Mouse (Mus musculus) layer of hippocampus, adult 9-11 months (tissue): ENCODE measurements around the gene Tnfrsf8.
"Not testable (repeated sequence)": the region's sequence is repeated elsewhere in the genome, so short reads cannot be mapped to it uniquely, and the experiment has no call there.

ENCODE experiments used
- DNase-seq: peaks from one replicate; pipeline ENCODE4 v3.0.0; 2022

The Tnfrsf8 gene

DNA sequence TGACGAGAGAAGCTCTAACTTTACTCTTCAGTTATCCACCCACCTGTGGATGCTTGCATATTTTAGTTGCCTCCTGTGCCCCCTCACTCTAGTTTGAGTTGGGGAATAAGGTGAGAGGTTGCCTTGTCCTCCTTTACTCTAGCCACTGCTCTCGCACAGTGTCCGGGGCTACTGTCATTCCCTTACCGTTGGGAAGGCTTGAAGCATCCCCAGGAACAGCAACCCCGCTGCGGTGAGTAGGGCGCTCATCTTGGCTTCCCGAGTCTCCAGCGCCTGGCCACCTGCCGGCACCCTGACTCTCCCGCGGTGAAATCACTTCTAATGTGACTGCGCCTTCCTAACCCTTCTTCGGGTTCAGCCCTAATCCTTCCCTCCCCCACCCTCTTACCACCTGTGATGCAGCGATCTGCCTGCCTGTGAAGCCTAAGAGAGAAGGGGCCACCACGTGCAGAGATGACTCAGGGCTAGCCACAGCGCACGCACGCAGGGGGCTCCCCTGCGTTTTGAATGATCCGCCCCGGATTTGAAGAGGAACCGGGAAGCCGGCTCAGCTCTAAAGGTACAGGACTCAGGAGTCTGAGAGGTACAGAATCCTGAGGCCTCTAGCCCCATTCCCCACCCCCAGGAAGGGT, at the start of gene Tnfrsf8:
TSS of gene Tnfrsf8 (minus strand) at position 329 of the 632 bp plus-strand sequence.
- no peak for DNase-seq

DNA sequence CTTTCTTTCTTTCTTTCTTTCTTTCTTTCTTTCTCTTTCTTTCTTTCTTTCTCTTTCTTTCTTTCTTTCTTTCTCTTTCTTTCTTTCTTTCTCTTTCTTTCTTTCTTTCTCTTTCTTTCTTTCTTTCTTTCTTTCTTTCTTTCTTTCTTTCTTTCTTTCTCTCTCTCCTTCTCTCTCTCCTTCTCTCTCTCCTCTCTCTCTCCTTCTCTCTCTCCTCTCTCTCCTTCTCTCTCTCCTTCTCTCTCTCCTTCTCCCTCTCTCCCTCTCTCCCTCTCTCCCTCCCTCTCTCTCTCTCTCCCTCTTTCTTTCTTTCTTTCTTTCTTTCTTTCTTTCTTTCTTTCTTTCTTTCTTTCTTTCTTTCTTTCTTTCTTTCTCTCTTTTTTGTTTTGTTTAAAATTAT, 46.7 kb upstream of the Tnfrsf8 start:
- not testable (repeated sequence) for DNase-seq

DNA sequence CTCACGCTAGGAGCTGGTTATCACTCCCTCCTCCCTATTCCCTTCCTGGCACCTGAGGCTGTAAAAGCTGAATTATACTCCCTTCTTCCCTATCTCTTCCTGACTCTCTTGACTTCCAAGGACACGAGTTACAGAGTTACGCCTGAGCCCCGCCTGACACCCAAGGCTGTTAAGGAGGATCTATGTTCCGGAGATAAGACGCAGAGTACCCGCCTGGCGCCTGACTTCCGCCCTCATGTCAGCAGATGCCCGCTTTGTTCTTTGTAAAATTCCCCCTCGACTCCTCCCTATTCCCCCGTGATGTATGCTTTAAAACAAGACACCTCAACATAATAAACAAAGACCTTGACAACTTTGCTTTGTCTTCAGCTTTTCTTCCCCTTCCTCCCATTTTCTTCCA, 46.1 kb upstream of the Tnfrsf8 start:
- no peak for DNase-seq

DNA sequence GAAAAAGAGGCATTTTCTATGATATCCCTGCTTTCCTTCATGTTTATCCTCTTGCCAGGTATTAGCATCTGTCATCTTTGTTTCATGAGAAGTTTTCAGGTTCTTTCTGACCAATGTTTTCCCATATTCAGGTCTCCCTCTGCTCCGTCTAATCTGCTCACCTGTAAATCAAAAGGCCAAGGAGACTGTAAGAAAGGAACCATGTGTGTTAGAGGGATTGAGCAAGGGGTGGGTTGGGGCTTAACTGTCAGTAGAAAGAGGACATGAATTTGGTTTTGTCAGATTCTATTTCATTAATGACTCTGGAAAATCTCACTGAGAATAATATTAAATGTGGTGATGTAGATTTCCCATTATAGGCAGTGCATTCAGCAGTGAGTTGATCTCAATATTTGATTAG, 45.6 kb upstream of the Tnfrsf8 start:
- DNase-seq = no peak

DNA sequence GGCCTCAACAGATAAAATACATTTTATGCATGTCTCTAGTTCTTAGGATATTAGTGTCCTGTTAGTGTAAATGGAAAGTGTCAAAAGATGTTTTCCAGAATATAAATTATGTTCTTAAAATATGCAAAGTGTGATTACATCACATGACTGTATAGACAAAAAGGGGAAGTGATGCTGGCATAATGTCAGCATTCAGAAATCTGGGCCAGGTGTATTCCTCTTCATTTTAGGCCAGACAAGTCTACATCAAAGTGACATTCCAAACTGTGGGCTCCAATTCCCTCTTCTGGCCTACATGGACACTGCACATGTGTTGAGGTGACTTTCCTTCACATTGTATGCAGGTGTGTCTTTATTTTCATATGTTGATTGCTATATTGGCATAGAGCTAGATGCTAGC, 41.3 kb upstream of the Tnfrsf8 start:
- no peak for DNase-seq

DNA sequence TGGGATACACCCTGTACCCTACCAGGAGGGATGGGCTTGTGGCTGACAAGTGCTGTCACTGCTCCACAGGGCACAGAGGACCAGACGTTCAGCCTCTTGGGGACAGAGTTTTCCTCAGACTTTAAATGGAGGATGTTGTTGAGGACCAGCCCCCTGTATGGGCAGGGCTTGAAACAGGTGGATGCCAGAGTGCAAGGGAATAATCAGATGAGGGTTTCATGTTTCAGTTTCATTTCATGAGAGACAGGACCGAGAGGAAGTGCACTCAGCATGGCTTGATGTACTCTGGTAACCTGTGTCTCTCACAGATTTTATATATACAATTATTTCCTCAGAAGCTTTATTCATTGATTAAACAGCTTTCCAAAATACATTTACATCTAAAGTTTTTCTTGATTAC, 38.9 kb upstream of the Tnfrsf8 start:
- DNase-seq = no peak

DNA sequence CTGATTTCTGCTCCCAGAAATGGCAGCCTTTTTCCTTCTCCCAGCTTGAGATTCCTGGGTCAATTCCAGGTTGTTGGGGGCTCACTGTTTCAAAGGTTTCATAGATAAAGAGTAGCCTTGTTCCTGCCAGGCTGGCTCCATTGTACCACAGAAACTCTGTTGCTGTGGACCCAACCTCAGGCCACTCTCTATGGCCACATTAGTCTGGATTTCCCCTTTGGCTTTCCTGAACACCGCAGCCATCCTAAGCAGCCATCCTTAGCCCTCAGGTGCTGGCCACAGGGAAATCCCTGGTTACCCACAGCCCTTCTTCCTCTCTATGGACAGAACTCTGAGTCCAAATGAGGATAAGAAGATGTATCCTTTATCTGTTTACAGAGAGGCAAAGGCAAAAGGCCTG, 30.0 kb upstream of the Tnfrsf8 start:
- DNase-seq = no peak

DNA sequence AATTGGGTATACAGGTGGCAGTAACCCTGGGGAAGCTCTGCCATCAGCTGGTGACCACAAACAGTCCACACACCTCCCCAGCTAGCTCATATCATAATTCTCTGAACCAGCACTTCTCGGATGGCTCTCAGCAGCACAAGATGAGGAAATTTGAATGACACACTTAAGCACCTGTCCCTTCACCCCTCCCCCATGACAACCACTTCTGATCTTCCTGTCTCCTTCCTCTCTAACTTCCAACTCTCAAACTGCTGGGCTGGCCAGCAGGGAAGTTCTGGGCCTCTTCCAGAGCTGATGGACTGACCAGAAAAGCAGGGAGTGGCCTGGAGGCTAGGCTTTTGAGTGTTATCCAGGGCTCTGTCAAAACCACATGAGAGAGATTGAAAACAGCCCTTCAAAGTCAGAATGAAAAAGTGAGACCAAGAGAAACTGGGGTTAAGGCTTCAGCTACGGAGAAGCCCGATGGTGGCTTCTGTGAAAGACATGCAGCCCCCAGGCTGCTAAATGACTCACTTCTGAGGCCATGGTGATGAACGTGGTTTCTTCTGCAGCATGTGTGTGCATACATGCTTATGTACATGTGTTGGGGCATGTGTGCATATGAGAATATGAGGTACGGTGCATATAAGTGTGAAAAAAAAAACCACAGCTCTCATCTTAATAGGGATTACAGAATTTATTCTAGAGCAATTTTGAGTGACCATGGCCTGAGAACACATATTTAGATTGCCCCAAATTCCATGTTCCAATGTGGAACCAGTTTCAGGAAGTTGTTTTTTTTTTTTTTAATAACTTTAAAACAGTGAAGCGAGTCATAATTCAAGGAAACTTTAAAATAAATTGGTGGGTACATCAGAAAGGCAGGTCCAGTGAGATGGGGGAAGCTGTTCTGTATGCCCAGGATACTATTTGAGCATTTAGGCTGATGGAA, 27.2 kb upstream of the Tnfrsf8 start:
- no peak for DNase-seq

DNA sequence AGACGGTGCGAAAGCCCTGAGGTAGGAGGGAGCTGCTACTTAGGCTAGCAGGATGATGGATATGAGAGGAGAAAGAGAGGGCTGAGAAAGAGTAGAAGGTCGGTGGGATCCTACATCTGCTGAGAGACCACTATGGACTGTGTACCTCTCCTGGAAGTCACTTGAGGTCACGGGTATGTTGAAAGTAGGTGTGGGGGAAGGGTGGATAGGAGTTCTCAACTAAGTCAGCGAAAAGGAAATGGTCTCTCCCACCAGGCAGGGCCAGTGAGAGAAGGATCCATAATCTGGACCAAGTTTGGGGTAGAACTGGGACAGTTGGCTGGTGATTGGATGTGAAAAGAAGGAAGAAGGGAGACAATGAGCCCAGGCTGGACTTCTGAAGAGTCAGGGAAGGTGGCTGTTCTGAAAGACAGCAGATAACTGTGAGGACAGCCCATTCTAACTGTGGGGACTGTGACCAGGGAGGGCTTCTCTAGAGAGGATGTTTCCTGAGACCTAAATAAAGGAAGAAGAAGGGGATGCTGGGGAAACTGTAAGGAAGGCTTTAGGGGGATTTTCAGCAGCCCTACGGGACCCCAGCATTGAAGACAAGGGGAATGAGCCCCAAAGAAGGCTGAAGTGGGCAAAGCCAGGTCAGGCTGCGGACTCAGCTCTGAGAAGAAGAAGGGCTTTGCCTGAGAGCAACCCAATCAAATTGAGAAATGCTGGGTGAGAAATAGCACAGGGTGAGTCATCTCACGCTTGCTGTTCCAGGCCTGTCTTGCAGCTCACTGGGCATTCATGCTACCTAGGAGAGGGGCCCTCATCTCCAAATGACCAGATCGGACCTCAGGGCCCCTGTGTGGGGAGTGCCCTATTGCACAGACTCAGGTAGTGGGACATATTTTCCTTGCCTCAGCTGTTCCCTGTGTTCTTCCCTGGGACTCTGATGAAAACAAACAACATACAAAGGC, 23.2 kb upstream of the Tnfrsf8 start:
- DNase-seq = no peak

DNA sequence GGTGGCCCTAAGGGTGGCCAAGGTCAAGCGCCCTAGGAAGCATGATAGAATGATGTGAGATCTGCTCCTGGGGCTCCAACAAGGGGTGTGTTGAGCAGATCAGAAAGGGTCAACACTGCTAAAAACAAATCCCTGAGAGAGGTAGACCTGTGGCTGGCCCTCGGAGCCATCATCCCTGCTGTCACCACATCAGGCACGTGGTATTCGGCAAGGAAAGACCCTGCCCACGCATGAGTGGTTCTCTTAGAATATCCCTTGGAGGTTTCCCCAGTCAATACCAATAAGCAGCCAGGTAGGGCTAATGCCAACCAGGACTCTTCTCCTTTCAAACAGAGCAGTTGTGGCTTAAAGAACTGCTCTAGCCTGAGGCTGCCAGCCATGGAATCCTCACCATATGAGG, 21.6 kb upstream of the Tnfrsf8 start:
- DNase-seq = no peak

DNA sequence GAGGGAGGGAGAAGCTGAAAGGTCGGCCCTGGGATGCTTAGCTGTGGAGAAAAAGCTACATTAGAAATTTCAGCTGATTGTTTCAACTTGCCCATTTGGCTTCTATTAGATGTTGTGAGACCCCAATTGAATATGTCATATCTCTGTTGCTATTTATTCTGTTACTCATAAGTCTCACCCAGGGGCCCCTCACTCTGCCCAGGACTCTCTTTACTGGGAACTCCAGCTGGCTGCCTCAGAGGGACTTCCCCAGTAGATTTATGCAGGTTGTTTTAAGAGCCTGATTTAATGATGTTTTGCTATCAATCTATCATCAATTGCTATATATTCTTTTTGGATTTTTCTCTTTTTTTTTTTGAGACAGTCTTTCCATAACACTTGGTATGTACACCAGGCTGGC, 21.1 kb upstream of the Tnfrsf8 start:
- DNase-seq = no peak

DNA sequence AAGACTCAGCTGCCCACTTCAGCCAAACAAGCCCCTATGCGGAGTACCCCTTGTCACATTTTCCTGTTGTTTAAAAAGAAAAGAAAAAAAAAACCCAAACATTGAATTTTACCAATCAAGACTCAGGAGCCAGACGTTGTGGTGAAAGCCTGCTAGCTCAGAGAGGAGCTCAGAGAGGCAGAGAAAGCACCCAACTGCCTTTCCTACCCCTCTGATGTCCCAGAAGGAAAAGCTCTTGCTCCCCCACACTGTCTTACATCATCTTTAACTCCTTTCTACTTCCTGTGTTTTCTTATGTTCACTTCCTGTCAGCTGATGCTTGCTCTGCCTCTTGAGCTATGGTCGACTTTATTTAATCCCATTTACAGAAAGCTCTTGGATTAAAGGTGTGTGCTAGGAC, 8.7 kb upstream of the Tnfrsf8 start:
- no peak for DNase-seq

DNA sequence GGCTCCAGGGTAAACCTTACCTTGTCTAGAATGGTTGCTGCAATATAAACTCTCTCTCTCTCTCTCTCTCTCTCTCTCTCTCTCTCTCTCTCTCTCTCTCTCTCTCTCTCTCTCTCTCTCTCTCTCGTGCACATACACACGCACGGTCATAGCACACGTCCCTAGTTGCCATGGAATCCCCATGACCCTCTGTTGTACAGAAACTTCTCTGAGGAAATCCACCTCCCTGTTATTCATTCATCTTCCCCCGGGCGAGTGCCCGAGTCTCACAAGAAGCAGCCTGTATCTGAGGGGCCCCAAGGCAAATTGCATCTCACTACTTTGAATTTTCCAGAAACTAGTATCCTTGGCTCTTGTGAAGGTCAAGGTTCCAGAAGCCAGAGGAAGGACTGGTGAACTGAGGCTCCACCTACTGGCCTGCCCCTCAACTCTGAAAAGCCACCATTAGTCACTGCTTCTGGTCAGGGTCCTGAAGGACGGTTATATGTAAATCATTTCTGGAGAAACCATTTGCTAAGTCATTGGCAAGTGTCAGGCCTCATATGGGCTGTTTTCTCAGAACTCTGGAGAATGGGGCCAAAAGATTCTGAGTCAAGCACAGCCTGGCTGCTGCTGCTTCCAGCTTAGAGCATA, 8.1 kb upstream of the Tnfrsf8 start:
- no peak for DNase-seq

DNA sequence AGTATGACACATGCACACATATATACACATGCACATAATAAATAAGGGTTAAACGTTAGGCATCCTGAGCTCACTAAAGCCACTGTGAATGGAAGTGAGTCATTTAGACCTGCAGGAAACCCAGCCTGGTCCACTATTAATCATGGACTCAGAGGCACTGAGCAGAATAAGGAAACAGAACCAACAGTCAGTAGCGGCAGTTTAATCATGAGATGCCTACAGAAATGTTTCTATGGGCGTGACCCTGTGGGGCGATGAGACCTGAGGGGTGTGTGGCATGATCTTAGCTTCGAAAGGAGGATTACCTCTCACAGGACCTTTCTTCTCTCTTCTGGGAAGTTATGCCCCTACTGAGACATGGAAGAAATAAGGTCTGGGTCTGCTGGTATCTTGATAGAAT, 7.2 kb upstream of the Tnfrsf8 start:
- DNase-seq = no peak

DNA sequence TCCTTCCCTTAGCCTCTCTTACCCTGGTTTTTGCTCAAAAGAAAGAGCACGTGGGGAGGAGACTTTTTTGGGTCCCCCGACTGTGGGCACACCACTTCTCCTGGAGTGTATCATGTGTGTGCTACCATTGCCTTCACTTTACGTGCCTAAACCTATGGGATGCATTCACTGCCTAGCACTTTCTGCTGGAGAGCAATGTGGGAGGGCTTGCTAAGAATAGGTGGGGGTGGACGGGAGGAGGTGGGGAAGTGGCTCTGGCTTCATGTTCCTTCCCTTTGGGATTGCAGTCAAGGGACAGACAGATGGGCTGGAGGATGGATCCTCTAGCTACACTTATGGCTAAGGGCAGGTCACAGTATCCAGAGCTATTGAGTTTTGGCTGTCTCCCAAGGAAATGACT, 5.7 kb upstream of the Tnfrsf8 start:
- no peak for DNase-seq

DNA sequence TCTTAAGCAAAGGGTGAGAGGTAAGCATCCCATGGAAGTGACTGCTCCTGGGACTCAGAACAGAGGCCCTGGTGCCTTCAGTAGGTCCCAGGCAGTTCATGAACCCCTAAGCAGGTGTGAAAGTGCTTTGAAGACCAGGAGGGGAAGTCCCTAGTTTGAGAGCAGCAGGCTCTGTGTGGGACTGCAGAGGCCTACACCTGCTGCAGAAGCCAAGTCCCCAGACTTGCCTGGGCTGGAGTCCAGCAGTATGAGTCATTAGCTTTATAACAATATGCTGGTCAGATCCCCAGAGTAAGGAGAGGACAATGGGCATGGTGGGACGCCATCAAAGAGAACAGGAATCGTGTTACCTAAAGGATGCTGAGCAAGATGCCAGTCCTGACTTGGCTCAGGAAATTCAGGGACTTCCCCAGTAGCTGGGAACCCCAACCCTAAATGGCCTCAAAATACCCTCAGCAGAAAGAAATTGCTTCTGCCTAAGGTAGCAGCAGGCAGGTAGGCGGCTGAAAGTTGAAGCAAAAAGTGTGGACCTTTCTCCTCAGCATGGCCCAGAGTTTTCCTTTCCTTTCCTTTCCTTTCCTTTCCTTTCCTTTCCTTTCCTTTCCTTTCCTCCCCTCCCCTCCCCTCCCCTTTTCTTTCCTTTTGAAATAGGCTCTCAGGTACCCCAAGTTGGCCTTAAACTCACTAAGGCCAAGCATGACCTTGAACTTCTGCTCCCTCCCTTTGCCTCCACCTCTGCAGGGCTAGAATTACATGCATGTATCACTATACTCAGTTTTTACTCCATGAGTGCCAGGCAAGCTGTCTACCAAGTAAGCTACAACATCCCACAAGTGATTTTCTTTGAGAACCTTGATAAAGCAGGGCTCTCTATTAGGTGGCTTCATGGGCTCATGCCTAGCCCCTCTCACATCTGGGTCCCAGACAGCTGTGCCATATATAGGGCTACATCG, 4.6 kb upstream of the Tnfrsf8 start:
- peak; percentile 45 for DNase-seq

DNA sequence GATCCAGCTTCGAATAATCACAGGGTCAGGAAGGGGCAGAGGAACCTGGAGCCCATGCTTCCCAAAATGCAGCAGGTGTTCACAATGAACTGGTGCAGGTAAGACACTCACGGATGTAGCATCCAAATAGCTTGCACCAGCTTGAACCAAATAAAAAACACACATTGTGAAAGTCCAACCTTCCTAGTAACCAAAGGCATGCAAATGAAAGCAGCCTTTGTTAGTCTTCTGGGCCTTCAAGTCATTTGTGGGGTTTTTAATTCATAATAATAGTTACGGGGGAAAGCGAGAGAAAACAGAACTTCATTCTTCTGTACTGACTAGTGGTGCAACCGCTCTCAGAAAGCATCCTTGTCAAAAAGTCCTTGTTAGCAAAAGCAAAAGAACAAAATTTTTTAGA, 1.7 kb upstream of the Tnfrsf8 start:
- DNase-seq = no peak

DNA sequence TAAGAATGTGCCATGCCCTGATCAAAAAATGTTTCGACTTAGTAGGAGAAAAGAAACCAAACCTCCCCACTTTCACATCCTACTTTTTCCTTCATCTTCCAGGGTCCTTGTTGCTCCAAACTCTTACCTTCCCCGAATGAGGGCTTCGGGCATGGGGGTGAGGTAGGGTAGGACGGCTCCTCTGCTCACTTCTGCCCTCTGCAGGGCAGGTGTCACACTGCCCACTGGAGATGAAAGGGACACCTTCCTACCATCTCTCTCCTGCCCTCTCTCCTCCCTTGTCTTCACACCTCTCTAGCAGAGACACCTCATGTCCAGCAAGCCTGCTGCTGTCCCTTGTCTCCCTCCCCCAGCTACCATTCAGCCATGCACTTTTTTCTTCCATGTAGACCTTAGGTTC, 998 bp downstream of the Tnfrsf8 start:
- DNase-seq = no peak

DNA sequence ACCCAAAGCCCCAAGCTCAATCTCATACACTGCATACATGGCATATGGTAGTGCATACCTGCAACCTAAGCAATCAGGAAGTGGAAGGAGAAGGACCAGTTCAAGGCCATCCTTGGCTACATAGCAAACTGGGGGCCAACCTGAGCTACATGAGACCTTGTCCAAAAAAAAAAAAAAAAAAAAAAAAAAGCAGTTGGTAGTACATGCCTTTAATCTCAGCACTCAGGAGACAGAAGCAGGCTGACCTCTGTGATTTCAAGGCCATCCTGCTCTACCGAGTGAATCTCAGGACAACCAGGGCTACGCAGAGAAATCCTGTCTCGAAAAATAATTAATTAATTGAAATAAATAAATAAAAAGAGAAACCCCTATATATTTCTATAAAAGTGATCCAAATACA, 1.7 kb downstream of the Tnfrsf8 start:
- no peak for DNase-seq

DNA sequence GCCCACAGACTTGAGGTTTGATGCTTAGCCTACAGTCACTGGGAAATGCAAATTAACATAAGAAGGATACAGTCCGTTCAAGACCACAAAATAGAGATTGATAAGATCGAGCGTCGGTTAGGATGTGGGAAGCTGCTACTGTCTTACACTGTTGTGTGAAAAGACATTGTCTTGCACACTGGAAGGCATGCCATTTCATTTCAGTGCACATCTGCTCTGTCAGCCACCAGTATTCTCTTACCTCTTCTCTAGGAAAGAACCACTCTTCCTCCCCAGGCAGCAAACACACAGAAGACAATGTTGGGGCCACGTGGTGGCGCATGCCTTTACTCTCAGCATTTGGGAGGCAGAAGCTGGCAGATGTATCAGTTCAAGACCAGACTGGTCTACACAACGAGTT, 2.4 kb downstream of the Tnfrsf8 start:
- DNase-seq = no peak

DNA sequence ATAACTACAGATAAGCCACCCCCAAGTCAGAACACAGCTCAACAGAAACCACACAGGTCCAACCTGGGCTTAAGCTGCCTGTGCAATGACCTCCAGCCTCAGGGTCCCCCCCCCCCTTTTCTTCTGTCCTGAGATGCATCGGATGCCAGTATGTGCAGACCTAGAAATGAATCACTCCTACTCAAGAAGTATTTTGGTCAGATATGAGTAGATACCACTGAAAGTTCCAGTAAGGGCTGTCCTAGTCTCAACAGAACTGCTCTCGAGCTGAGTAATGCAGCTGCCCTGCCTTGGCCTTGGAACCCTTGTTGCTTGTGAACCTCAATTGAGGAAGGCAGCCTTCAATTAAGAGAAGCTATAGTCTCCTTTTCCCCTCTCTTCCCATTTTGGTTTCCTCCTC, 4.1 kb downstream of the Tnfrsf8 start:
- no peak for DNase-seq

DNA sequence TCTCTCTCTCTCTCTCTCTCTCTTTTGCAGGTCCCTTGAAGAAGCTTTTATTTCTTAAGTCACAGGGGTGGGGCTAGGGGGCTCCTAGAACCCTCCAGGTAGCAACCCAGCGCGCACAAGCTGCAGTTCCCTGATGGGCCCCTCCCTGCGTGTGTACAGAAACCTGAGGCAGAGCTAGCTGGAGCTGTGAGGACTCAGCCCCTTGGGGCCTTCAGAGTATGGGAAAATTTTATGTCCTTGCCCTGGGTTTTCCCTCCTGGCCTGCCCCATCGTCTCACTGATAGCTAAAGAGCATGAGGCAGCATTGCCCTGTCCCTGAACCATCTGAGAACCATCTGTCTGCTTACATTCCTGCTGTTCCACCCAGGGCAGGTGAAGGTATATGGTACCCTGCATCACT, 8.5 kb downstream of the Tnfrsf8 start:
- no peak for DNase-seq
